Mouse (Mus musculus): ENCODE results near the gene Brinp2. TPM values are rescaled to one million over a fixed set of nuclear protein-coding genes. Genes with fewer than 3 reads are reported as not detected.

Brinp2 gene
- polyA plus RNA-seq, 1 experiment from 2014 or later = 7.1 TPM

DNA sequence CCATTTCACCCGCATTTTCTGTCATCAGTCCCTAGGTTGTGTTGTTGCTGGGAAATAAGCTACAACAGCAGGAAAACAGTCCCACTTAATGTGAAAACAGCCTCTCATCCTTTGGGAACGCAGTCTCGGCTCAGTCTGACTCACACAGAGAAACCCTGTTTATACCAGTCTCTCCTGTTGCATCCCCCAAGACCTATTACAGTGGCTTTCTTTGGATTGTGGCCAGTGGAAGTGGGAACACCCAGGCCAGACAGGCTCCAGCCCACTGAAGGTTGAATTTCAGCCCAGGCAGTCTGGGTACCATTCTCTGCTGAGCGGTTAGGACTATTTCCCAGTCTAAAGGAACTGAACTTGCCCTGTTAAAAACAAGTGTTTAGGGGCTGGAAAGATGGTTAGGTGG lies 142.4 kb downstream of the Brinp2 start:
- Histone ChIP-seq H3K4me2 (replicated peaks) (no peak overlapping the region), H3K9ac (no peak overlapping the region), H3K27me3 (replicated peaks) (no peaks in the 10 kb centered on the region), H3K27ac (no peak overlapping the region), H3K4me3 (no peak overlapping the region), H3K9me3 (no peaks in the 10 kb centered on the region), H3K36me3 (no peaks in the 10 kb centered on the region), H3K4me1 (no peaks in the 10 kb centered on the region)
- ATAC-seq (ENCODE audit: low FRiP score, low read depth) = no peak
- WGBS = 88% methylated on average over 4 of the region's 4 CpGs

DNA sequence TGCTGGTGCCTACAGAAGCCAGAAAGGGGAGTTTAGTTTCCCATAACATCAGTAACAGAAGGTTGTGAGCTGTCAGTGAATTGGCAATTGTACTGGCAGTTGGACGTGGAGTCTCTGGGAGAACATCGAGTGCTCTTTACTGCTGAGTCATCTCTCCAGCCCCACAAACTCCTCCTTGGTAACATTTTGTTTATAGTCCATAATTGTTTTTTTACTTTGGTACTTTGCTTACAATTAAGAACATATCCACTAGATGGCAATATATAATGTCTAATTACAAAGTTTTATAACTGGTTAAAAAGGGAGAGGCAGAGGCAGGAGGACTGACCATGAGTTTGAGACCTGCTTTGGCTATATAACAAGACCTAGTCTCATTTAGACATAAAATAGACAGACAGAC lies 148.5 kb downstream of the Brinp2 start:
- Histone ChIP-seq H3K4me1 (0 out of 2 replicates have a peak, but pooled peaks cover 6% of the 10 kb centered on the region), H3K9ac (no peak overlapping the region), H3K9me3 (no peaks in the 10 kb centered on the region), H3K27me3 (replicated peaks) (no peaks in the 10 kb centered on the region), H3K36me3 (no peaks in the 10 kb centered on the region), H3K27ac (no peak overlapping the region), H3K4me3 (no peak overlapping the region), H3K4me2 (replicated peaks) (no peak overlapping the region)
- no peak for ATAC-seq (ENCODE audit: low FRiP score, low read depth)
- 79% methylated on average over 2 of the region's 2 CpGs for WGBS

- Histone ChIP-seq H3K4me3 (no peak overlapping the region), H3K9me3 (no peaks in the 10 kb centered on the region), H3K4me1 (0 out of 2 replicates have a peak, but pooled peaks cover 6% of the 10 kb centered on the region), H3K27me3 (replicated peaks) (no peaks in the 10 kb centered on the region), H3K27ac (no peak overlapping the region), H3K9ac (no peak overlapping the region), H3K4me2 (replicated peaks) (no peak overlapping the region), H3K36me3 (no peaks in the 10 kb centered on the region)
- ATAC-seq (ENCODE audit: low FRiP score, low read depth) = no peak
- 25% methylated on average over 2 of the region's 2 CpGs for WGBS
These were observed 153.2 kb downstream of the Brinp2 start for GRCm38 (mm10) chr1:158202932-158203331.

Other genes starting within 250 kb of the Brinp2 start
- 16.4 and 19.5 TPM in 2 replicates for gene Astn1, start 5.9 kb upstream of the Brinp2 start, polyA plus RNA-seq (2016; fragmentation: Nextera tagmentation; extraction: Ambion mirVana)

Data from neural tube, embryonic 12.5 days (tissue).